Mouse (Mus musculus): ENCODE data around the gene 1700113H08Rik.

1700113H08Rik gene

GRCm38 (mm10) chr10:87212854-87213253 lies 155.0 kb downstream of the 1700113H08Rik start:
- DNase-seq = no peak

DNA sequence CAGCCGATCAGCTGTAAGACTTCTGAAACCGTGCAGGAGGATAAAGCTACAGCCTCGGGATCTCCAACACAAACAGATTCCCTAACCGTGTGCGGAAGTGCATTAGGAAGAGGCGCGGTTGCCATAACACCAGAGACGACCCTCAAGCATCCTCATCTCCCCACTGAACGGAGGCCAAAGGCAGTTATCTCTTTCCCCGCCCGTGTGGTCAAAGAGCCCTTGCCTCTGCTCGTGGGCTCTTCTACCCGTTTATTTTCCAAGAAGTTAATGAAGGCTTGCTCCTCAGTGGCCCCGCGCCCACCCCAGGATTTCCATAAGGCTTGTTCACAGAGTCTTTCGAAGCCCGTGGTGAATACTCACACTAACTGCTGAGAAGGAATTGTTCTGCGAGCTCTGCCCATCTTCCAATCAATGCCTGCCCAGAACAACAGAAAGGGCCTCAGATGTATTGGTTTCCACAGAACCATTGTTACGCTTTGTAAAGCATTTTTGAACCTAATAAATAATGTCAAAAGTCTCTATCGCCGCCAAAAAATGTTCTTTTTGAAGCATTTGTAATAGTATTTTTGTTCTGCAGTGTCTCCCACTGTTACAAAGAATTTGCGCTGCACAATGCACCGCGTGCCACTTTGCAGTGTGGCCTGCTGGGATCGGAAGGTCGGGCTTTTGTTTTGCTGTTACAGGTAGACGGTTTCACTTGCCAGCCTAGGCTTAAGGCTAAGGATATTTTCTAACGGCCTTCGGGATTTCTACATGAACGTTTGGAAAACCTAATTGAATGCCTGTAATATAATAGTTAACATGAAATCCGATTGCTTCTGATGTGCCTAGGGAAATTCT lies 172.4 kb downstream of the 1700113H08Rik start:
- no peak for DNase-seq

DNA sequence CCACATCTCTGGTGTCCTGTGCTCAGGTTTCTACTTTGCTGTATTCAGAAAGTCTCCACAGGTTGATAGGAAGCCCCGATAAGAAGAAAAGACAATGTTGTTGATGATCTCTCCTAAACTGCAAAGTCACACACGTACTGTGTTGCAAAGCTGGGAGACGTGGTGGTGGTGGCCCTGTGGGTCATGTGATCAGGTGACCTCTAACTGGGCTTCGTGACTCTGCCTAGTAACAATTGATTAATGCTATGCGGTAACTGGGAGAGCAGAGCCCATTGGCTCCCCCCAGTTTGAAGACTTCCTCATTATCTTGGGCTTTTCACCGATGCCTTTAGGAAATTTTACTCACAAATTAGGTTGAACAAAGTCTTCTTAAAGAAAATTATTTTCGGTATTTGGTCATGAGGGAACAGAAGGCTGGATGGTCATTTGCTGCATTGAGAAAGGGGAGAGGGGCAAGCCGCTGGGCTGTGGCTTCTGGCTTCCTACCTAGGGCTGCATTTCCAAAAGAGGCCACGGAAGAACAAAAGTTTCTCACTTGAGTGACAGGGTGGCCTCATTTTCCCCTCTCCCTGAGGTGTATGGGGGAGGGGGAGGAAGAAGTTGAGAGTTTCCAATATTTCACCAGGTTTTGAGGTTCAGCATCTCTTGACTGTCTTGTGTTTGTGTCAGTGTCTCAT lies 181.6 kb downstream of the 1700113H08Rik start:
- no peak for DNase-seq

DNA sequence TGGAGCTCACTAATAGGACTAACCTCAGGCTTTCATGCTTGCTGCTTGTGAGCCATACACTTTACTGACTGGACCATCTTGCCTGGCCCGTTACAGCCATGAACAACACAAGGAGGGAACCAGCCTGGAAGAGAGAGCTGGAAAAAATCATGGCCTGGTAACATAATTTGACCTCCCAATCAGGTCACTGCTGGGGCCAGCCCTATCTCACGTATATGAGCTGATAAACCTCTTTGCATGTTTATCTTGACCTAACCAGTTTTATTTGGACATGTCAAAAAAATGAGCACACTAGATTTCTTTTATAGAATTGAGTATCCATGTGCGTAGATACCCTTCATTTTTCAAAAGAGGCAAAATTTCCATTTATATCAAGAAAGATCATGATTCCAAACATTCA lies 213.9 kb downstream of the 1700113H08Rik start:
- DNase-seq = no peak

DNA sequence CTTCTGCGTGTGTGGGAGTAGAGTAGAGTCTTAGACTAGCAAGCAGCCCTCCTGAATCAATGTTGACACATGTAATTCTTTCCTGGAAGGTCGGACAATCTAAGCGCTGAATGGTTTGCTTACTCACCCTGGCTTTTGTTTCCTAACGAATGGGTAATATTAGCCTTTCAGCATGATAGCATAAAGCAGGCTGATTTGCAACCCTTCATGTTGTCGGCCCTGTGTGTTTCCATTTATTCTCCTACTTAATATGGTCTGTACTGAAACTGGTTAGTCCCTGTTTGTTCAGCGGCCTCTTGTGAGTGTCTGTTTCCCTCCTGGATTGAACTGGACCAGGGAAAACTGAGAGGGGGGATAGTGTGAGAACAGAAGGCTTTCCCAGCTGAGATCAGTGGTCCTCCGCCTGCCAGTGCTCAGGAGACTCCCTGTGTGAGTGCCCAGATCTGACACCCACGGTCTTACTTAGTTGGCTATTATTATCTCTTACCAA lies 214.3 kb downstream of the 1700113H08Rik start:
- DNase-seq = no peak

- DNase-seq = no peak
Observed at GRCm38 (mm10) chr10:87275075-87275474, 217.2 kb downstream of the 1700113H08Rik start.
